Mouse (Mus musculus): ENCODE data around the gene Hic1. TPM values are rescaled to one million over a fixed set of nuclear protein-coding genes. Genes with fewer than 3 reads are reported as not detected.

The Hic1 gene
- 1 to 10 TPM; 3.2 to 3.7 (median 3.4) TPM for total RNA-seq (2022)

- DNase-seq (ENCODE audit: low spot score in 2 of 2): no peak
Observed at GRCm38 (mm10) chr11:75169405-75170080, at the start of gene Hic1. Gene Hic1, minus strand, starts transcription at chr11:75169519.

GRCm38 (mm10) chr11:75214081-75214950, 45.0 kb upstream of the Hic1 start:
- DNase-seq (ENCODE audit: low spot score in 2 of 2): no peak

GRCm38 (mm10) chr11:75213372-75214080, 44.2 kb upstream of the Hic1 start:
- DNase-seq (ENCODE audit: low spot score in 2 of 2): no peak

- DNase-seq (ENCODE audit: low spot score in 2 of 2): no peak
Observed at GRCm38 (mm10) chr11:75212876-75213275, 43.6 kb upstream of the Hic1 start.

GRCm38 (mm10) chr11:75212031-75212667, 42.8 kb upstream of the Hic1 start:
- DNase-seq (ENCODE audit: low spot score in 2 of 2): no peak

GRCm38 (mm10) chr11:75210755-75211154, 41.4 kb upstream of the Hic1 start:
- no peak for DNase-seq (ENCODE audit: low spot score in 2 of 2)

GRCm38 (mm10) chr11:75210093-75210492, 40.8 kb upstream of the Hic1 start:
- DNase-seq (ENCODE audit: low spot score in 2 of 2): no peak

- DNase-seq (ENCODE audit: low spot score in 2 of 2): no peak
Observed at GRCm38 (mm10) chr11:75209363-75209762, 40.0 kb upstream of the Hic1 start.

- DNase-seq (ENCODE audit: low spot score in 2 of 2): no peak
Observed at GRCm38 (mm10) chr11:75206347-75206746, 37.0 kb upstream of the Hic1 start.

- no peak for DNase-seq (ENCODE audit: low spot score in 2 of 2)
Observed at GRCm38 (mm10) chr11:75204472-75204871, 35.2 kb upstream of the Hic1 start.

- no peak for DNase-seq (ENCODE audit: low spot score in 2 of 2)
Observed at GRCm38 (mm10) chr11:75203926-75204325, 34.6 kb upstream of the Hic1 start.

- no peak for DNase-seq (ENCODE audit: low spot score in 2 of 2)
Observed at GRCm38 (mm10) chr11:75201721-75202120, 32.4 kb upstream of the Hic1 start.

- peak in 1 of 2 experiments; percentile 90 for DNase-seq (ENCODE audit: low spot score in 2 of 2)
Observed at GRCm38 (mm10) chr11:75200935-75201334, 31.6 kb upstream of the Hic1 start.

- DNase-seq (ENCODE audit: low spot score in 2 of 2): no peak
Observed at GRCm38 (mm10) chr11:75199951-75200350, 30.6 kb upstream of the Hic1 start.

GRCm38 (mm10) chr11:75198792-75199191, 29.5 kb upstream of the Hic1 start:
- DNase-seq (ENCODE audit: low spot score in 2 of 2): no peak

GRCm38 (mm10) chr11:75197956-75198355, 28.6 kb upstream of the Hic1 start:
- DNase-seq (ENCODE audit: low spot score in 2 of 2): no peak

- no peak for DNase-seq (ENCODE audit: low spot score in 2 of 2)
Observed at GRCm38 (mm10) chr11:75196131-75196530, 26.8 kb upstream of the Hic1 start.

- no peak for DNase-seq (ENCODE audit: low spot score in 2 of 2)
Observed at GRCm38 (mm10) chr11:75194850-75195461, 25.6 kb upstream of the Hic1 start.

- DNase-seq (ENCODE audit: low spot score in 2 of 2): no peak
Observed at GRCm38 (mm10) chr11:75194121-75194849, 25.0 kb upstream of the Hic1 start.

Data from left cerebral cortex, adult 8-10 months (tissue).